Mouse (Mus musculus): ENCODE data around the gene Ube2g2. TPM values are rescaled to one million over a fixed set of nuclear protein-coding genes. Genes with fewer than 3 reads are reported as not detected.

The Ube2g2 gene
- 85.5 TPM for polyA plus RNA-seq (2012; fragmentation: generic; extraction: Trizol)
- long read RNA-seq, experiment 1, transcript Ube2g2-204 (6 exons, 2,031 nt), result major isoform, 115 of 128 reads
- long read RNA-seq, experiment 1, partial matches to known transcripts, result 1 of 128 reads
- long read RNA-seq, experiment 1, other reads (novel, unspliced or antisense), result 10 of 128 reads
- long read RNA-seq, experiment 2, transcript Ube2g2-204 (6 exons, 2,031 nt), result major isoform, 841 of 906 reads
- long read RNA-seq, experiment 2, transcript Ube2g2-202 (4 exons, 404 nt), result minor isoform, 9 of 906 reads
- long read RNA-seq, experiment 2, partial matches to known transcripts, result 14 of 906 reads
- long read RNA-seq, experiment 2, other reads (novel, unspliced or antisense), result 39 of 906 reads

- TF ChIP-seq MYOD1 (IDR thresholded peaks at IDR 0.05; ENCODE audit: control insufficient read depth, insufficient read length, low read depth) (no peak), MYOG (IDR thresholded peaks at IDR 0.05; ENCODE audit: control insufficient read depth, extremely low read depth, insufficient read length) (no peak), MAX (IDR thresholded peaks at IDR 0.05) (no peak), FOSL1 (IDR thresholded peaks at IDR 0.05; ENCODE audit: insufficient read depth, low read length, poor library complexity, severe bottlenecking) (no peak), CEBPB (IDR thresholded peaks at IDR 0.05; ENCODE audit: low read depth) (no peak), CTCF (IDR thresholded peaks at IDR 0.05; ENCODE audit: control insufficient read depth, insufficient read depth, insufficient read length) (no peak), USF1 (IDR thresholded peaks at IDR 0.05; ENCODE audit: low read depth) (no peak)
- H3K4me3 ChIP-seq (ENCODE audit: insufficient read depth, poor library complexity, severe bottlenecking), result peak within 1 kb of the TSS; percentile 95
- no peaks in the 10 kb centered on the region for H3K27me3 ChIP-seq (ENCODE audit: control insufficient read depth, insufficient read depth, insufficient read length)
- H3ac ChIP-seq (ENCODE audit: control insufficient read depth, insufficient read length, low read depth), result peak within 1 kb of the TSS; percentile 86
- H3K79me3 ChIP-seq (ENCODE audit: low read depth), result peaks cover 43% of the 10 kb centered on the region
- H3K36me3 ChIP-seq (ENCODE audit: control insufficient read depth, insufficient read depth), result peaks cover 23% of the 10 kb centered on the region
- peaks cover 52% of the 10 kb centered on the region for H3K79me2 ChIP-seq (ENCODE audit: control insufficient read depth, insufficient read depth)
Measured at GRCm38 (mm10) chr10:77622055-77622988, at the start of gene Ube2g2. Gene Ube2g2, plus strand, starts transcription at chr10:77622275.

GRCm38 (mm10) chr10:77573162-77573561, 48.9 kb upstream of the Ube2g2 start:
- Histone ChIP-seq H3K36me3 (ENCODE audit: control insufficient read depth, insufficient read depth) (no peaks in the 10 kb centered on the region), H3K27me3 (ENCODE audit: control insufficient read depth, insufficient read depth, insufficient read length) (no peaks in the 10 kb centered on the region), H3K4me3 (ENCODE audit: insufficient read depth, poor library complexity, severe bottlenecking) (no peak overlapping the region), H3K79me2 (ENCODE audit: control insufficient read depth, insufficient read depth) (no peaks in the 10 kb centered on the region), H3ac (ENCODE audit: control insufficient read depth, insufficient read length, low read depth) (no peak overlapping the region), H3K79me3 (ENCODE audit: low read depth) (no peaks in the 10 kb centered on the region)
- TF ChIP-seq MYOD1 (IDR thresholded peaks at IDR 0.05; ENCODE audit: control insufficient read depth, insufficient read length, low read depth) (no peak), MAX (IDR thresholded peaks at IDR 0.05) (no peak), CEBPB (IDR thresholded peaks at IDR 0.05; ENCODE audit: low read depth) (no peak), FOSL1 (IDR thresholded peaks at IDR 0.05; ENCODE audit: insufficient read depth, low read length, poor library complexity, severe bottlenecking) (no peak), MYOG (IDR thresholded peaks at IDR 0.05; ENCODE audit: control insufficient read depth, extremely low read depth, insufficient read length) (no peak), CTCF (IDR thresholded peaks at IDR 0.05; ENCODE audit: control insufficient read depth, insufficient read depth, insufficient read length) (no peak), USF1 (IDR thresholded peaks at IDR 0.05; ENCODE audit: low read depth) (no peak)

- no peak for TF ChIP-seq MYOD1 (IDR thresholded peaks at IDR 0.05; ENCODE audit: control insufficient read depth, insufficient read length, low read depth)
- TF ChIP-seq MYOG (IDR thresholded peaks at IDR 0.05; ENCODE audit: control insufficient read depth, extremely low read depth, insufficient read length), result no peak
- TF ChIP-seq FOSL1 (IDR thresholded peaks at IDR 0.05; ENCODE audit: insufficient read depth, low read length, poor library complexity, severe bottlenecking), result no peak
- no peak for TF ChIP-seq MAX (IDR thresholded peaks at IDR 0.05)
- no peak for TF ChIP-seq USF1 (IDR thresholded peaks at IDR 0.05; ENCODE audit: low read depth)
- TF ChIP-seq CEBPB (IDR thresholded peaks at IDR 0.05; ENCODE audit: low read depth), result no peak
- TF ChIP-seq CTCF (IDR thresholded peaks at IDR 0.05; ENCODE audit: control insufficient read depth, insufficient read depth, insufficient read length), result no peak
Measured at GRCm38 (mm10) chr10:77580027-77580920, 41.8 kb upstream of the Ube2g2 start.

GRCm38 (mm10) chr10:77581023-77581407, 41.1 kb upstream of the Ube2g2 start:
- peaks cover 44% of the 10 kb centered on the region for H3K79me2 ChIP-seq (ENCODE audit: control insufficient read depth, insufficient read depth)
- TF ChIP-seq MAX (IDR thresholded peaks at IDR 0.05) (no peak), MYOD1 (IDR thresholded peaks at IDR 0.05; ENCODE audit: control insufficient read depth, insufficient read length, low read depth) (no peak), CTCF (IDR thresholded peaks at IDR 0.05; ENCODE audit: control insufficient read depth, insufficient read depth, insufficient read length) (no peak), MYOG (IDR thresholded peaks at IDR 0.05; ENCODE audit: control insufficient read depth, extremely low read depth, insufficient read length) (no peak), FOSL1 (IDR thresholded peaks at IDR 0.05; ENCODE audit: insufficient read depth, low read length, poor library complexity, severe bottlenecking) (no peak), CEBPB (IDR thresholded peaks at IDR 0.05; ENCODE audit: low read depth) (no peak), USF1 (IDR thresholded peaks at IDR 0.05; ENCODE audit: low read depth) (no peak)
- peak overlapping the region; percentile 58 for H3ac ChIP-seq (ENCODE audit: control insufficient read depth, insufficient read length, low read depth)
- H3K4me3 ChIP-seq (ENCODE audit: insufficient read depth, poor library complexity, severe bottlenecking), result peak overlapping the region; percentile 62
- peaks cover 32% of the 10 kb centered on the region for H3K79me3 ChIP-seq (ENCODE audit: low read depth)
- H3K27me3 ChIP-seq (ENCODE audit: control insufficient read depth, insufficient read depth, insufficient read length), result no peaks in the 10 kb centered on the region
- peaks cover 2% of the 10 kb centered on the region for H3K36me3 ChIP-seq (ENCODE audit: control insufficient read depth, insufficient read depth)

More at GRCm38 (mm10) chr10:77580027-77580920, 41.8 kb upstream of the Ube2g2 start:
- Histone ChIP-seq H3K4me3 (ENCODE audit: insufficient read depth, poor library complexity, severe bottlenecking) (no peak overlapping the region), H3ac (ENCODE audit: control insufficient read depth, insufficient read length, low read depth) (no peak overlapping the region), H3K27me3 (ENCODE audit: control insufficient read depth, insufficient read depth, insufficient read length) (no peaks in the 10 kb centered on the region), H3K79me2 (ENCODE audit: control insufficient read depth, insufficient read depth) (peaks cover 36% of the 10 kb centered on the region), H3K79me3 (ENCODE audit: low read depth) (peaks cover 25% of the 10 kb centered on the region), H3K36me3 (ENCODE audit: control insufficient read depth, insufficient read depth) (no peaks in the 10 kb centered on the region)
